Comparison of ENCODE assay signal across 28 mouse cellular contexts in genomic region chr16:84800038-84800437, GRCm38 (mm10). TPM values are rescaled to one million over a fixed set of nuclear protein-coding genes. Genes with fewer than 3 reads are reported as not detected.
DNase-seq lines count a peak whose midpoint lies in the region; ATAC-seq lines count a peak whose summit lies in the region.
"Had no signal": no experiment of that assay in that cellular context is flagged by ENCODE, and none has a peak within 500 bp of the region (broad histone marks: within the 10 kb centered on the region; RNA-seq: fewer than 3 reads in every experiment).

No protein-coding gene starts in this region.

- H3K9me3 ChIP-seq in midbrain, embryonic 11.5 days (ENCODE audit: control insufficient read depth, low read length) = no peaks in the 10 kb centered on the region
- H3K9me3 ChIP-seq in midbrain, embryonic 13.5 days = no peaks in the 10 kb centered on the region
- no peaks in the 10 kb centered on the region for H3K9me3 ChIP-seq in liver, embryonic 11.5 days (ENCODE audit: control insufficient read depth, low read length)
- no peaks in the 10 kb centered on the region for H3K9me3 ChIP-seq in kidney, embryonic 15.5 days (replicated peaks)
- H3K9me3 ChIP-seq: embryonic facial prominence, embryonic 10.5 days; embryonic facial prominence, embryonic 13.5 days; forebrain, embryonic 12.5 days; forebrain, embryonic 15.5 days; hindbrain, embryonic 10.5 days; intestine, embryonic 15.5 days had no signal

- H3K4me3 ChIP-seq in midbrain, embryonic 11.5 days (ENCODE audit: low read depth, low read length) = no peak overlapping the region
- H3K4me3 ChIP-seq in midbrain, embryonic 13.5 days (replicated peaks) = no peak overlapping the region
- no peak overlapping the region for H3K4me3 ChIP-seq in liver, embryonic 11.5 days (ENCODE audit: low read depth, low read length)
- no peak overlapping the region for H3K4me3 ChIP-seq in kidney, embryonic 15.5 days (replicated peaks)
- H3K4me3 ChIP-seq: embryonic facial prominence, embryonic 10.5 days; embryonic facial prominence, embryonic 13.5 days; erythroblast, embryonic 14.5 days; forebrain, embryonic 12.5 days; forebrain, embryonic 15.5 days; hindbrain, embryonic 10.5 days; intestine, embryonic 15.5 days had no signal

- H3K27ac ChIP-seq in midbrain, embryonic 11.5 days (ENCODE audit: low read depth, low read length) = no peak overlapping the region
- no peak overlapping the region for H3K27ac ChIP-seq in midbrain, embryonic 13.5 days
- H3K27ac ChIP-seq in liver, embryonic 11.5 days (ENCODE audit: low read depth, low read length) = no peak overlapping the region
- H3K27ac ChIP-seq in kidney, embryonic 15.5 days = no peak overlapping the region
- H3K27ac ChIP-seq: embryonic facial prominence, embryonic 10.5 days; embryonic facial prominence, embryonic 13.5 days; forebrain, embryonic 12.5 days; forebrain, embryonic 15.5 days; hindbrain, embryonic 10.5 days; hindbrain, embryonic 14.5 days; hindbrain, postnatal 0 days; intestine, embryonic 15.5 days had no signal

- H3K27me3 ChIP-seq in midbrain, embryonic 11.5 days (ENCODE audit: control insufficient read depth, insufficient read depth, low read length) = no peaks in the 10 kb centered on the region
- no peaks in the 10 kb centered on the region for H3K27me3 ChIP-seq in midbrain, embryonic 13.5 days
- H3K27me3 ChIP-seq in liver, embryonic 11.5 days (replicated peaks; ENCODE audit: control insufficient read depth, insufficient read depth, low read length) = no peaks in the 10 kb centered on the region
- H3K27me3 ChIP-seq in kidney, embryonic 15.5 days = no peaks in the 10 kb centered on the region
- H3K27me3 ChIP-seq: embryonic facial prominence, embryonic 13.5 days; forebrain, embryonic 12.5 days; forebrain, embryonic 15.5 days; intestine, embryonic 15.5 days had no signal

- no peaks in the 10 kb centered on the region for H3K4me1 ChIP-seq in midbrain, embryonic 11.5 days (ENCODE audit: control insufficient read depth, insufficient read depth, low read length)
- H3K4me1 ChIP-seq in midbrain, embryonic 13.5 days (replicated peaks) = no peaks in the 10 kb centered on the region
- H3K4me1 ChIP-seq in liver, embryonic 11.5 days (replicated peaks; ENCODE audit: control insufficient read depth, insufficient read depth, low read length) = no peaks in the 10 kb centered on the region
- peaks cover 7% of the 10 kb centered on the region; the same call in 1 of the 2 replicates for H3K4me1 ChIP-seq in kidney, embryonic 15.5 days
- H3K4me1 ChIP-seq: embryonic facial prominence, embryonic 10.5 days; embryonic facial prominence, embryonic 13.5 days; forebrain, embryonic 12.5 days; forebrain, embryonic 15.5 days; hindbrain, embryonic 10.5 days; intestine, embryonic 15.5 days had no signal

- no peaks in the 10 kb centered on the region for H3K36me3 ChIP-seq in midbrain, embryonic 11.5 days (ENCODE audit: control insufficient read depth, insufficient read depth, low read length)
- H3K36me3 ChIP-seq in midbrain, embryonic 13.5 days = peaks cover 12% of the 10 kb centered on the region; the same call in 1 of the 2 replicates
- no peaks in the 10 kb centered on the region for H3K36me3 ChIP-seq in liver, embryonic 11.5 days (ENCODE audit: control insufficient read depth, insufficient read depth, low read length)
- H3K36me3 ChIP-seq in kidney, embryonic 15.5 days = no peaks in the 10 kb centered on the region
- H3K36me3 ChIP-seq: embryonic facial prominence, embryonic 10.5 days; embryonic facial prominence, embryonic 13.5 days; forebrain, embryonic 12.5 days; forebrain, embryonic 15.5 days; intestine, embryonic 15.5 days had no signal

- no peak for ATAC-seq in midbrain, embryonic 11.5 days (ENCODE audit: low FRiP score)
- no peak for ATAC-seq in midbrain, embryonic 13.5 days
- ATAC-seq in CD4-positive, CD25-positive, alpha-beta regulatory T cell, adult 4 months = peak; percentile 63
- 0 out of 4 replicates have a peak, but pooled peaks have one; percentile 8 to 41 for ATAC-seq in hematopoietic stem cell, adult 5-6 weeks (replicated peaks in 1 of 2; ENCODE audit: insufficient read depth in 1 of 2, low FRiP score in 2 of 2, low TSS enrichment in 1 of 2, low read depth in 1 of 2, poor library complexity in 2 of 2, severe bottlenecking in 2 of 2)
- no peak for ATAC-seq in liver, embryonic 11.5 days (replicated peaks; ENCODE audit: low FRiP score)
- no peak for ATAC-seq in kidney, embryonic 15.5 days (replicated peaks; ENCODE audit: low FRiP score)
- ATAC-seq: activated CD4-positive, CD25-positive, alpha-beta regulatory T cell, adult 4 months; forebrain, embryonic 15.5 days; hindbrain, postnatal 0 days; intestine, embryonic 15.5 days had no signal

- DNase-seq in midbrain, embryonic 11.5 days (ENCODE audit: low spot score, missing footprints) = peak; percentile 47
- DNase-seq in left cerebral cortex, postnatal 14 days (ENCODE audit: low spot score in 2 of 2) = no peak
- no peak for DNase-seq in liver, embryonic 11.5 days (ENCODE audit: low spot score)
- DNase-seq: adrenal gland, adult 8-10 months; adrenal gland, postnatal 25 days; cerebellum, adult 11 months; cerebellum, adult 2 months; cerebellum, postnatal 10 days; cerebellum, postnatal 36 days; embryo, embryonic 11 days; gastrocnemius, postnatal 25 days; heart, adult 18-20 months; kidney, adult 11 months had no signal

- no peak overlapping the region for H3K9ac ChIP-seq in midbrain, embryonic 11.5 days (ENCODE audit: low read length)
- no peak overlapping the region for H3K9ac ChIP-seq in midbrain, embryonic 13.5 days (replicated peaks)
- H3K9ac ChIP-seq in liver, embryonic 11.5 days (ENCODE audit: low read depth, low read length) = no peak overlapping the region
- no peak overlapping the region for H3K9ac ChIP-seq in kidney, embryonic 15.5 days
- H3K9ac ChIP-seq: embryonic facial prominence, embryonic 13.5 days; forebrain, embryonic 12.5 days; forebrain, embryonic 15.5 days; hindbrain, embryonic 14.5 days; intestine, embryonic 15.5 days had no signal

- 97% methylated on average over 1 of the region's 2 CpGs for WGBS in midbrain, embryonic 11.5 days
- WGBS in midbrain, embryonic 13.5 days = 97% methylated on average over 1 of the region's 2 CpGs
- WGBS in liver, embryonic 11.5 days = 78% methylated on average over 1 of the region's 2 CpGs
- WGBS in kidney, embryonic 15.5 days = 86% methylated on average over 1 of the region's 2 CpGs

- intact Hi-C loops in left cerebral cortex, postnatal 14 days (cut with DNase I) = no loop called here

- no peak overlapping the region for H3K4me2 ChIP-seq in midbrain, embryonic 11.5 days
- H3K4me2 ChIP-seq in midbrain, embryonic 13.5 days (replicated peaks) = no peak overlapping the region
- H3K4me2 ChIP-seq in liver, embryonic 11.5 days = no peak overlapping the region
- no peak overlapping the region for H3K4me2 ChIP-seq in kidney, embryonic 15.5 days
- H3K4me2 ChIP-seq: embryonic facial prominence, embryonic 13.5 days; forebrain, embryonic 12.5 days; forebrain, embryonic 15.5 days; heart, embryonic 11.5 days; hindbrain, embryonic 14.5 days; intestine, embryonic 15.5 days had no signal

RNA-seq across cellular contexts. Expression of gene Jam2, which starts 26.1 kb away (rescaled TPM):
- 95.1 and 102 TPM in 2 replicates for polyA plus RNA-seq in midbrain, embryonic 11.5 days (2014; fragmentation: Nextera tagmentation; extraction: Ambion mirVana)
- 40.7 and 44.1 TPM in 2 replicates for polyA plus RNA-seq in midbrain, embryonic 13.5 days (2015; fragmentation: Nextera tagmentation; extraction: Ambion mirVana)
- polyA plus RNA-seq in CD4-positive, CD25-positive, alpha-beta regulatory T cell, adult 4 months (2017; shearing (Covaris generic)) = under 1 TPM; 0.19 to 0.43 TPM
- total RNA-seq in hematopoietic stem cell, adult 5-6 weeks (2017) = 0.69 and 4.6 TPM in 2 replicates
- total RNA-seq in left cerebral cortex, postnatal 14 days (2021) = 10 to 100 TPM; 25.1 to 26.2 TPM
- polyA plus RNA-seq in liver, embryonic 11.5 days (2014; fragmentation: Nextera tagmentation; extraction: Ambion mirVana) = 1.4 and 1.7 TPM in 2 replicates
- polyA plus RNA-seq in kidney, embryonic 15.5 days (2015; fragmentation: Nextera tagmentation; extraction: Ambion mirVana) = 4.0 TPM in 2 replicates
- polyA plus RNA-seq: activated CD4-positive, CD25-positive, alpha-beta regulatory T cell, adult 4 months; erythroblast, embryonic 14.5 days had no signal

RNA-seq across cellular contexts. Expression of gene Gabpa, which starts 34.7 kb away (rescaled TPM):
- polyA plus RNA-seq in midbrain, embryonic 11.5 days (2014; fragmentation: Nextera tagmentation; extraction: Ambion mirVana) = 41.2 and 45.1 TPM in 2 replicates
- 22.8 and 23.4 TPM in 2 replicates for polyA plus RNA-seq in midbrain, embryonic 13.5 days (2015; fragmentation: Nextera tagmentation; extraction: Ambion mirVana)
- polyA plus RNA-seq in CD4-positive, CD25-positive, alpha-beta regulatory T cell, adult 4 months (2017; shearing (Covaris generic)) = 10 to 100 TPM; 18.1 to 19.2 TPM
- total RNA-seq in hematopoietic stem cell, adult 5-6 weeks (2017) = 81.4 and 87.7 TPM in 2 replicates
- 10 to 100 TPM; 21.5 to 22.8 TPM for total RNA-seq in left cerebral cortex, postnatal 14 days (2021)
- polyA plus RNA-seq in liver, embryonic 11.5 days (2014; fragmentation: Nextera tagmentation; extraction: Ambion mirVana) = 37.5 and 40.9 TPM in 2 replicates
- 39.4 and 39.5 TPM in 2 replicates for polyA plus RNA-seq in kidney, embryonic 15.5 days (2015; fragmentation: Nextera tagmentation; extraction: Ambion mirVana)

RNA-seq across cellular contexts. Expression of gene Atp5j, which starts 35.4 kb away (rescaled TPM):
- 778 and 822 TPM in 2 replicates for polyA plus RNA-seq in midbrain, embryonic 11.5 days (2014; fragmentation: Nextera tagmentation; extraction: Ambion mirVana)
- 827 and 861 TPM in 2 replicates for polyA plus RNA-seq in midbrain, embryonic 13.5 days (2015; fragmentation: Nextera tagmentation; extraction: Ambion mirVana)
- polyA plus RNA-seq in CD4-positive, CD25-positive, alpha-beta regulatory T cell, adult 4 months (2017; shearing (Covaris generic)) = 100 to 1,000 TPM; 385 to 522 TPM
- 266 and 344 TPM in 2 replicates for total RNA-seq in hematopoietic stem cell, adult 5-6 weeks (2017)
- 100 to 1,000 TPM; 351 to 367 TPM for total RNA-seq in left cerebral cortex, postnatal 14 days (2021)
- polyA plus RNA-seq in liver, embryonic 11.5 days (2014; fragmentation: Nextera tagmentation; extraction: Ambion mirVana) = 814 and 841 TPM in 2 replicates
- 1,003 and 1,100 TPM in 2 replicates for polyA plus RNA-seq in kidney, embryonic 15.5 days (2015; fragmentation: Nextera tagmentation; extraction: Ambion mirVana)

Comparison
In these comparisons a context has a peak if more than half of its experiments do, and no peak if none do; other contexts are left out.
1. ATAC-seq: peak in CD4-positive, CD25-positive, alpha-beta regulatory T cell, adult 4 months (single experiment) and hematopoietic stem cell, adult 5-6 weeks (2 of 2); none in midbrain, embryonic 11.5 days (single experiment), midbrain, embryonic 13.5 days (single experiment), liver, embryonic 11.5 days (single experiment) and kidney, embryonic 15.5 days (single experiment).